8 mouse cellular contexts compared by ENCODE assay signal in the genomic region with DNA sequence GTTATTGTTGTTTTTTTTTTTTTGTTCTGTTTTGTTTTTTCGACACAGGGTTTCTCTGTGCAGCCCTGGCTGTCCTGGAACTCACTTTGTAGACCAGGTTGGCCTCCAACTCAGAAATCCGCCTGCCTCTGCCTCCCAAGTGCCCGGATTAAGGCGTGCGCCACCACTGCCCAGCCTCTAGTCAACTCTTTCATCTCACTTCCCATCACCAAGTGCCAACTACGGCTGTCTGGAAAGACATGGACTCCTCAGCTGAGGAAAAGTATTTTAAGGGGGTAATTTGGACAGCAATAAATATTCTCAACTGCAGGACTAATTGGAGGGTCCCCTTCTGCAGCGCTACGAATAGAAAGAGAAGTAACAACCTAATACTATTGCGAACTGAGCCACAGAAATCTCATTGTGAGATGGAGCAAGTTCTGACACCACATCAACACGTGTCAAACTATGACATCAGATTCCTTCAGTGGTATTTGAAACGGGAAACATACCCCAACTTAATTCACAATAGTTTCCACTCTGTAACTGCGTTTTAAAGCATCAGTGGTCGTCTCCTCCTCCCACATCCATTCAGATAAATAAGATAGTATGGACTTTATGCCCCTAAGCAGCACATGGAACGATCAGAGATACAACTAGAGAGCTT. TPM values are rescaled to one million over a fixed set of nuclear protein-coding genes. Genes with fewer than 3 reads are reported as not detected.
DNase-seq lines count a peak whose midpoint lies in the region; ATAC-seq and TF ChIP-seq lines count a peak whose summit lies in the region.

No protein-coding gene starts in this region.

- H3K27ac ChIP-seq in liver, adult 2 months (replicated peaks; ENCODE audit: insufficient read depth, low read depth, low read length), result peak overlapping the region; percentile 95
- H3K27ac ChIP-seq in cortical plate, adult 2 months (ENCODE audit: insufficient read depth, low read length), result no peak overlapping the region
- peak overlapping the region; percentile 46 for H3K27ac ChIP-seq in intestine, postnatal 0 days (ENCODE audit: low read depth, low read length)
- H3K27ac ChIP-seq in neural tube, embryonic 12.5 days, result no peak overlapping the region

- TF ChIP-seq CTCF in liver, adult 2 months (IDR thresholded peaks at IDR 0.05; ENCODE audit: low read depth, low read length), result no peak
- no peak for TF ChIP-seq CTCF in cortical plate, adult 2 months (IDR thresholded peaks at IDR 0.05; ENCODE audit: extremely low read depth, insufficient read depth, low read length)
- TF ChIP-seq CTCF in intestine, postnatal 0 days (IDR thresholded peaks at IDR 0.05; ENCODE audit: low read depth), result no peak

- peaks cover 30% of the 10 kb centered on the region for H3K4me1 ChIP-seq in liver, adult 2 months (ENCODE audit: control insufficient read depth, insufficient read depth, low read length)
- peaks cover 11% of the 10 kb centered on the region for H3K4me1 ChIP-seq in cortical plate, adult 2 months (ENCODE audit: control insufficient read depth, insufficient read depth, low read length)
- H3K4me1 ChIP-seq in intestine, postnatal 0 days (replicated peaks; ENCODE audit: control insufficient read depth, insufficient read depth, low read length), result peaks cover 9% of the 10 kb centered on the region; the same call in 1 of the 2 replicates
- H3K4me1 ChIP-seq in neural tube, embryonic 12.5 days, result peaks cover 33% of the 10 kb centered on the region

- peak overlapping the region; percentile 99 for H3K9ac ChIP-seq in liver, adult 2 months (ENCODE audit: low read depth, low read length)
- peak overlapping the region; percentile 96 for H3K9ac ChIP-seq in intestine, postnatal 0 days (ENCODE audit: low read depth, low read length)
- H3K9ac ChIP-seq in neural tube, embryonic 12.5 days, result peak overlapping the region; percentile 99

- intact Hi-C loops in left cerebral cortex, postnatal 25 days (cut with DNase I), result no loop called here

- 23% methylated on average over 14 of the region's 14 CpGs for WGBS in liver, adult 2 months
- 29% methylated on average over 14 of the region's 14 CpGs for whole genome bisulfite sequencing in intestine, postnatal 0 days
- 29% methylated on average over 14 of the region's 14 CpGs for WGBS in neural tube, embryonic 12.5 days

- H3K4me2 ChIP-seq in intestine, postnatal 0 days (replicated peaks; ENCODE audit: low read depth), result peak overlapping the region; percentile 80
- peak overlapping the region; percentile 93 for H3K4me2 ChIP-seq in neural tube, embryonic 12.5 days (replicated peaks)

- DNase-seq in liver, adult 2 months (ENCODE audit: extremely low read depth, low read depth, low spot score), result no peak
- DNase-seq in liver, result no peak
- DNase-seq in spleen, postnatal 14 days (ENCODE audit: low spot score in 2 of 2), result no peak
- no peak for DNase-seq in embryo, embryonic 10.5 days (ENCODE audit: low spot score)
- no peak for DNase-seq in left cerebral cortex, postnatal 25 days (ENCODE audit: low spot score in 2 of 2)

- no peaks in the 10 kb centered on the region for H3K27me3 ChIP-seq in liver, adult 2 months (ENCODE audit: control insufficient read depth, insufficient read depth, low read length)
- H3K27me3 ChIP-seq in intestine, postnatal 0 days (replicated peaks; ENCODE audit: control insufficient read depth, insufficient read depth, low read length), result no peaks in the 10 kb centered on the region
- H3K27me3 ChIP-seq in neural tube, embryonic 12.5 days (replicated peaks), result no peaks in the 10 kb centered on the region

- H3K4me3 ChIP-seq in liver, adult 2 months (ENCODE audit: insufficient read depth, low read depth, low read length), result peak overlapping the region; percentile 99
- H3K4me3 ChIP-seq in cortical plate, adult 2 months (ENCODE audit: insufficient read depth, low read length), result peak overlapping the region; percentile 49
- H3K4me3 ChIP-seq in intestine, postnatal 0 days (ENCODE audit: low read depth, low read length), result peak overlapping the region; percentile 99
- peak overlapping the region; percentile 100 for H3K4me3 ChIP-seq in neural tube, embryonic 12.5 days

- peaks cover 34% of the 10 kb centered on the region for H3K79me2 ChIP-seq in liver, adult 2 months (ENCODE audit: control insufficient read depth, insufficient read depth, low read length)

- no peak for TF ChIP-seq POLR2A in liver, adult 2 months (IDR thresholded peaks at IDR 0.05; ENCODE audit: extremely low read depth, insufficient read depth, low read length)
- no peak for TF ChIP-seq POLR2A in cortical plate, adult 2 months (IDR thresholded peaks at IDR 0.05; ENCODE audit: extremely low read depth, insufficient read depth, low read length)

- no peaks in the 10 kb centered on the region for H3K36me3 ChIP-seq in liver, adult 2 months (ENCODE audit: control insufficient read depth, insufficient read depth, low read length)
- H3K36me3 ChIP-seq in intestine, postnatal 0 days (ENCODE audit: control insufficient read depth, insufficient read depth), result no peaks in the 10 kb centered on the region
- no peaks in the 10 kb centered on the region for H3K36me3 ChIP-seq in neural tube, embryonic 12.5 days

- ATAC-seq in intestine, postnatal 0 days, result no peak
- ATAC-seq in neural tube, embryonic 12.5 days (ENCODE audit: low FRiP score, low read depth), result no peak

- H3K9me3 ChIP-seq in intestine, postnatal 0 days (ENCODE audit: control insufficient read depth), result no peaks in the 10 kb centered on the region
- H3K9me3 ChIP-seq in neural tube, embryonic 12.5 days, result no peaks in the 10 kb centered on the region

RNA-seq across cellular contexts. Expression of a gene that starts 1.6 kb away (rescaled TPM):
- 8.2 and 10.7 TPM in 2 replicates for total RNA-seq in liver, adult 2 months (2014; rRNA removed)
- polyA plus RNA-seq in liver, adult 2 months (2012; rRNA removed), result 14.7 and 20.9 TPM in 2 replicates
- polyA plus RNA-seq in cortical plate, adult 2 months (2012; rRNA removed), result 40.1 and 42.1 TPM in 2 replicates
- 9.3 and 11.9 TPM in 2 replicates for polyA plus RNA-seq in intestine, postnatal 0 days (2015; fragmentation: Nextera tagmentation; extraction: Ambion mirVana)
- 33.0 and 34.7 TPM in 2 replicates for polyA plus RNA-seq in neural tube, embryonic 12.5 days (2016; fragmentation: Nextera tagmentation; extraction: Ambion mirVana)
- 10 to 100 TPM; 41.1 to 42.8 TPM for total RNA-seq in left cerebral cortex, postnatal 25 days (2021)

Comparison
In these comparisons a context has a peak if more than half of its experiments do, and no peak if none do; other contexts are left out.
1. H3K27ac ChIP-seq: peak in liver, adult 2 months (single experiment) and intestine, postnatal 0 days (single experiment); none in cortical plate, adult 2 months (single experiment) and neural tube, embryonic 12.5 days (single experiment).
2. H3K4me3 ChIP-seq: peak in every context shown above with its lines; median percentile 100 in neural tube, embryonic 12.5 days; 99 in liver, adult 2 months; 99 in intestine, postnatal 0 days; 49 in cortical plate, adult 2 months.
3. Peak in every context shown above with its lines, with median percentiles within 50 percentile points of each other: H3K9ac ChIP-seq.